Mouse (Mus musculus) G1E (cell line): ENCODE measurements around the gene Parg.

Experiments
- CTCF ChIP-seq: IDR thresholded peaks from 2 replicates; pipeline ENCODE4 v1.5.1; 2012; ENCODE audit warnings: low read depth, low read length, inconsistent platforms, mixed read lengths
- GATA1 ChIP-seq: IDR thresholded peaks from 2 replicates; pipeline ENCODE4 v1.6.1; 2012; ENCODE audit warnings: borderline replicate concordance, low read length, inconsistent platforms, mixed read lengths
- TAL1 ChIP-seq: conservative IDR thresholded peaks from 2 replicates; pipeline ENCODE4 v1.6.1; 2012; ENCODE audit warnings: low read depth, low read length, inconsistent platforms, mixed read lengths

DNA sequence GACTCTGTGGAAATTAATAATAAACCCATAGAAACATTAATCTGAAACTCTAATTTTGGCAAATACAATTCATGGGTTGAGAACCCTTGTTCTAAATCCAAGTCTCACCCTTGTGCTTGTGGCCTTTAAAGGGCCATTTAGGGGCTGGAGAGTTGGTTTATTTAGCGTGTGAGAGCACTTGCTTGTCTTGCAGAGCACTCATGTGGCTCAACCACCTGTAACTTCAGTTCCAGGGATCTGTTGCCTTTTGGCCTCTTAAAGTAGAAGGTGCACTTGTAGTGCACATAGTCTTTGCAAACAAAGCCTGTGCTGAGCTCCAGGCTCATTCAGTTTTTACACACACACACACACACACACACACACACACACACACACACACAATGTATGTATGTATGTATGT lies 34.9 kb upstream of the Parg start:
- no peak for TF ChIP-seq CTCF
- no peak for TF ChIP-seq GATA1
- no peak for TF ChIP-seq TAL1
